Mouse (Mus musculus) liver, embryonic 12.5 days (tissue): ENCODE measurements around the gene Psip1. TPM values are rescaled to one million over a fixed set of nuclear protein-coding genes. Genes with fewer than 3 reads are reported as not detected.
A peak's percentile ranks its signal among the peaks of the same experiment; 100 is the strongest.

Experiments
- ATAC-seq: fragments of 200-750 bp; cut with Nextera tagmentation; 2 replicates; pipeline ENCODE4 v1.8.0; 2017; ENCODE audit warnings: moderate number of reproducible peaks, mild to moderate bottlenecking, moderate library complexity
- H3K27ac ChIP-seq: fragments of 300-500 bp; sonication (generic); 2 replicates; pipeline ENCODE4 v1.5.1; 2016; ENCODE audit warnings: mild to moderate bottlenecking
- H3K27me3 ChIP-seq: fragments of 300-500 bp; sonication (generic); replicated peaks from 2 replicates; pipeline ENCODE4 v1.6.1; 2016; ENCODE audit warnings: mild to moderate bottlenecking, moderate library complexity
- H3K36me3 ChIP-seq: fragments of 300-500 bp; sonication (generic); 2 replicates; pipeline ENCODE4 v1.6.1; 2016; ENCODE audit warnings: mild to moderate bottlenecking, moderate library complexity
- H3K4me1 ChIP-seq: fragments of 300-500 bp; sonication (generic); 2 replicates; pipeline ENCODE4 v1.6.1; 2016
- H3K4me2 ChIP-seq: fragments of 300-500 bp; sonication (generic); 2 replicates; pipeline ENCODE4 v1.6.1; 2016; ENCODE audit warnings: mild to moderate bottlenecking, moderate library complexity
- H3K4me3 ChIP-seq: fragments of 300-500 bp; sonication (generic); 2 replicates; pipeline ENCODE4 v1.5.1; 2016; ENCODE audit warnings: mild to moderate bottlenecking, moderate library complexity
- H3K9ac ChIP-seq: fragments of 300-500 bp; sonication (generic); 2 replicates; pipeline ENCODE4 v1.6.1; 2016; ENCODE audit warnings: mild to moderate bottlenecking, moderate library complexity
- H3K9me3 ChIP-seq: fragments of 300-500 bp; sonication (generic); replicated peaks from 2 replicates; pipeline ENCODE4 v1.6.1; 2016; ENCODE audit warnings: mild to moderate bottlenecking, moderate library complexity
- WGBS: fragments of 180-500 bp; shearing (Covaris S2); methylation state at CpG from one replicate; pipeline ENCODE4 v1.1.7; 2016; ENCODE audit not compliant: insufficient replicate concordance; 5-methylcytosine and 5-hydroxymethylcytosine counted together
- polyA plus RNA-seq: library from polyadenylated mRNA; unstranded; fragments of >200 nt; fragmentation: Nextera tagmentation; extraction: Ambion mirVana; gene quantifications from 2 replicates; pipeline ENCODE4 v1.2.1, GENCODE M21; 2016

Psip1 gene
- polyA plus RNA-seq, 1 experiment from 2014 or later: 92.0 TPM

GRCm38 (mm10) chr4:83412060-83412459, 74.2 kb downstream of the Psip1 start:
- Histone ChIP-seq H3K27ac (no peak overlapping the region), H3K4me3 (no peak overlapping the region), H3K4me2 (no peak overlapping the region), H3K36me3 (no peaks in the 10 kb centered on the region), H3K9ac (no peak overlapping the region), H3K9me3 (peaks cover 14% of the 10 kb centered on the region), H3K4me1 (peaks cover 11% of the 10 kb centered on the region), H3K27me3 (no peaks in the 10 kb centered on the region)
- ATAC-seq: peak; percentile 44; the same call in 1 of the 2 replicates
- 39% methylated on average over 3 of the region's 3 CpGs for WGBS

GRCm38 (mm10) chr4:83409867-83410505, 76.3 kb downstream of the Psip1 start:
- WGBS: 84% methylated on average over 4 of the region's 4 CpGs
- no peaks in the 10 kb centered on the region for H3K36me3 ChIP-seq
- ATAC-seq: no peak
- peaks cover 14% of the 10 kb centered on the region for H3K9me3 ChIP-seq
- peaks cover 6% of the 10 kb centered on the region; the same call in 1 of the 2 replicates for H3K4me1 ChIP-seq
- no peak overlapping the region for H3K9ac ChIP-seq
- no peaks in the 10 kb centered on the region for H3K27me3 ChIP-seq
- H3K4me3 ChIP-seq: no peak overlapping the region
- H3K4me2 ChIP-seq: no peak overlapping the region
- no peak overlapping the region for H3K27ac ChIP-seq

- Histone ChIP-seq H3K4me2 (no peak overlapping the region), H3K27me3 (no peaks in the 10 kb centered on the region), H3K27ac (no peak overlapping the region), H3K4me3 (no peak overlapping the region), H3K9ac (no peak overlapping the region), H3K4me1 (peaks cover 6% of the 10 kb centered on the region; the same call in 1 of the 2 replicates), H3K9me3 (peaks cover 21% of the 10 kb centered on the region), H3K36me3 (no peaks in the 10 kb centered on the region)
- 30% methylated on average over 6 of the region's 6 CpGs for WGBS
- ATAC-seq: no peak
These were observed 78.6 kb downstream of the Psip1 start for GRCm38 (mm10) chr4:83407688-83408087.

Other genes starting within 250 kb of the Psip1 start
- gene Ttc39b, start 162.2 kb downstream of the Psip1 start, polyA plus RNA-seq: 4.2 and 4.3 TPM in 2 replicates
- 15.4 and 17.7 TPM in 2 replicates for gene Snapc3, start 68.7 kb downstream of the Psip1 start, polyA plus RNA-seq
- gene Ccdc171, start 39.1 kb upstream of the Psip1 start, polyA plus RNA-seq: 2.4 and 2.6 TPM in 2 replicates